Mouse (Mus musculus): ENCODE measurements around the gene Hdac4. TPM values are rescaled to one million over a fixed set of nuclear protein-coding genes. Genes with fewer than 3 reads are reported as not detected.

Gene Hdac4
- polyA plus RNA-seq, 1 experiment from 2014 or later, result 27.6 TPM

DNA sequence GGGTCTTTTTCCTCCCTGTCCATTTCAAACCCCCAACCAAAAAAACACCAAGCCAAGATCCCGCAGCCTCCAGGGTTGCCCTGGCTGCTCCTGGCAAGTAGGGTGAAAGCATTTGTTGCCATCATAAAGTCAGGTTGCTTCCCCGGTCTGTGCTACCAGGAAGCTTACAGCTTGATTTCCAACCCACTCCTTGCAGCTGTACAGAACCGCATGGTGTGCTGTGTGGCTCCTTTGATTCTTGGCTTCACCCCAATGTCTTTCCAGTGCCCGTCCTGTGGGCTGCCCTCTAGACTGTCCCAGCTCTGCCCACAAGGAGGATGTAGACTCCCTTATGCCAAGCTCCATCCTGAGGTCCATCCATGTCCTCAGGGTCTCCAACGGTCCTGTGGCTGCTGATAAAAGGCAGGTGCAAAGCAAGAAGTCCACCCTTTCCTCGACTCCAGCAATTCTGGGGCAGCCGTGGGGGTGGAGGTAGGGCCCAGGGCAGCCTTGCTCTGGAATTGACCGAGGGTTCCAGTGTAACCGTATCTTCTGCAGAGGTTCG lies 277.2 kb downstream of the Hdac4 start:
- Histone ChIP-seq H3K36me3 (ENCODE audit: control insufficient read depth, insufficient read depth, low read length) (no peaks in the 10 kb centered on the region), H3K9ac (ENCODE audit: low read depth, low read length) (no peak overlapping the region), H3K27ac (ENCODE audit: low read depth, low read length) (no peak overlapping the region), H3K9me3 (ENCODE audit: control insufficient read depth, low read length) (no peaks in the 10 kb centered on the region), H3K4me2 (ENCODE audit: low read length) (no peak overlapping the region), H3K4me1 (ENCODE audit: control insufficient read depth, insufficient read depth, low read depth, low read length) (no peaks in the 10 kb centered on the region), H3K27me3 (replicated peaks; ENCODE audit: control insufficient read depth, insufficient read depth, low read length) (no peaks in the 10 kb centered on the region), H3K4me3 (ENCODE audit: low read length) (no peak overlapping the region)
- no peak for ATAC-seq
- WGBS, result 87% methylated on average over 10 of the region's 10 CpGs

GRCm38 (mm10) chr1:91917596-91917995 lies 277.9 kb downstream of the Hdac4 start:
- H3K36me3 ChIP-seq (ENCODE audit: control insufficient read depth, insufficient read depth, low read length), result no peaks in the 10 kb centered on the region
- 74% methylated on average over 2 of the region's 2 CpGs for WGBS

GRCm38 (mm10) chr1:91915961-91916360 lies 279.5 kb downstream of the Hdac4 start:
- Histone ChIP-seq H3K9ac (ENCODE audit: low read depth, low read length) (no peak overlapping the region), H3K9me3 (ENCODE audit: control insufficient read depth, low read length) (no peaks in the 10 kb centered on the region), H3K27me3 (replicated peaks; ENCODE audit: control insufficient read depth, insufficient read depth, low read length) (no peaks in the 10 kb centered on the region), H3K4me2 (ENCODE audit: low read length) (no peak overlapping the region), H3K4me3 (ENCODE audit: low read length) (no peak overlapping the region), H3K36me3 (ENCODE audit: control insufficient read depth, insufficient read depth, low read length) (no peaks in the 10 kb centered on the region), H3K4me1 (ENCODE audit: control insufficient read depth, insufficient read depth, low read depth, low read length) (no peaks in the 10 kb centered on the region), H3K27ac (ENCODE audit: low read depth, low read length) (no peak overlapping the region)
- no peak for ATAC-seq
- 80% methylated on average over 5 of the region's 5 CpGs for WGBS

More at GRCm38 (mm10) chr1:91917596-91917995, 277.9 kb downstream of the Hdac4 start:
- no peak for ATAC-seq
- no peaks in the 10 kb centered on the region for H3K4me1 ChIP-seq (ENCODE audit: control insufficient read depth, insufficient read depth, low read depth, low read length)
- no peak overlapping the region for H3K4me3 ChIP-seq (ENCODE audit: low read length)
- H3K9ac ChIP-seq (ENCODE audit: low read depth, low read length), result no peak overlapping the region
- no peak overlapping the region for H3K27ac ChIP-seq (ENCODE audit: low read depth, low read length)
- no peak overlapping the region for H3K4me2 ChIP-seq (ENCODE audit: low read length)
- no peaks in the 10 kb centered on the region for H3K9me3 ChIP-seq (ENCODE audit: control insufficient read depth, low read length)
- no peaks in the 10 kb centered on the region for H3K27me3 ChIP-seq (replicated peaks; ENCODE audit: control insufficient read depth, insufficient read depth, low read length)

GRCm38 (mm10) chr1:91914648-91915047 lies 280.9 kb downstream of the Hdac4 start:
- 74% methylated on average over 3 of the region's 3 CpGs for WGBS
- no peak for ATAC-seq
- Histone ChIP-seq H3K27ac (ENCODE audit: low read depth, low read length) (no peak overlapping the region), H3K9me3 (ENCODE audit: control insufficient read depth, low read length) (no peaks in the 10 kb centered on the region), H3K36me3 (ENCODE audit: control insufficient read depth, insufficient read depth, low read length) (no peaks in the 10 kb centered on the region), H3K9ac (ENCODE audit: low read depth, low read length) (no peak overlapping the region), H3K27me3 (replicated peaks; ENCODE audit: control insufficient read depth, insufficient read depth, low read length) (no peaks in the 10 kb centered on the region), H3K4me3 (ENCODE audit: low read length) (no peak overlapping the region), H3K4me2 (ENCODE audit: low read length) (no peak overlapping the region), H3K4me1 (ENCODE audit: control insufficient read depth, insufficient read depth, low read depth, low read length) (no peaks in the 10 kb centered on the region)

DNA sequence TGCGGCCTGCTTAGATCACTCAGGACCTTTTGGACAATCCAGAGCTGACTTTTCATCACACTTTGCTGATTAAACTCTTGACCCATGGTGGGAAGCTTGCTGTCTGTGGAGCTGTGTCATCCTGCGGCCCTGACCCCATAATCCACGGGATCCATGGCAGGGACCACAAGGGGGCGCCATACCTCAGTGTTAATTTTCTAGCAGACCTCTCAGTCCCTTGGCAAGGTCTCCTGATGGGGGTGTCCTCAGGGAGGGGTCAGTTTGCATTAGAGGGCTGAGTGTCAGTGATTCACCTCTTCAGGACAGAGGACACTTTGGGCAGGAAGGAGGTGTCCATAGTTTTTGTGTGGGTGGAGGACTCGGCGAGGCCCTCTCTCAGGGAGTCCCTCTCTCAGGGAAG lies 281.6 kb downstream of the Hdac4 start:
- Histone ChIP-seq H3K27ac (ENCODE audit: low read depth, low read length) (no peak overlapping the region), H3K4me1 (ENCODE audit: control insufficient read depth, insufficient read depth, low read depth, low read length) (no peaks in the 10 kb centered on the region), H3K4me2 (ENCODE audit: low read length) (no peak overlapping the region), H3K9ac (ENCODE audit: low read depth, low read length) (no peak overlapping the region), H3K36me3 (ENCODE audit: control insufficient read depth, insufficient read depth, low read length) (no peaks in the 10 kb centered on the region), H3K9me3 (ENCODE audit: control insufficient read depth, low read length) (no peaks in the 10 kb centered on the region), H3K4me3 (ENCODE audit: low read length) (no peak overlapping the region), H3K27me3 (replicated peaks; ENCODE audit: control insufficient read depth, insufficient read depth, low read length) (no peaks in the 10 kb centered on the region)
- ATAC-seq, result no peak
- 49% methylated on average over 6 of the region's 6 CpGs for WGBS

DNA sequence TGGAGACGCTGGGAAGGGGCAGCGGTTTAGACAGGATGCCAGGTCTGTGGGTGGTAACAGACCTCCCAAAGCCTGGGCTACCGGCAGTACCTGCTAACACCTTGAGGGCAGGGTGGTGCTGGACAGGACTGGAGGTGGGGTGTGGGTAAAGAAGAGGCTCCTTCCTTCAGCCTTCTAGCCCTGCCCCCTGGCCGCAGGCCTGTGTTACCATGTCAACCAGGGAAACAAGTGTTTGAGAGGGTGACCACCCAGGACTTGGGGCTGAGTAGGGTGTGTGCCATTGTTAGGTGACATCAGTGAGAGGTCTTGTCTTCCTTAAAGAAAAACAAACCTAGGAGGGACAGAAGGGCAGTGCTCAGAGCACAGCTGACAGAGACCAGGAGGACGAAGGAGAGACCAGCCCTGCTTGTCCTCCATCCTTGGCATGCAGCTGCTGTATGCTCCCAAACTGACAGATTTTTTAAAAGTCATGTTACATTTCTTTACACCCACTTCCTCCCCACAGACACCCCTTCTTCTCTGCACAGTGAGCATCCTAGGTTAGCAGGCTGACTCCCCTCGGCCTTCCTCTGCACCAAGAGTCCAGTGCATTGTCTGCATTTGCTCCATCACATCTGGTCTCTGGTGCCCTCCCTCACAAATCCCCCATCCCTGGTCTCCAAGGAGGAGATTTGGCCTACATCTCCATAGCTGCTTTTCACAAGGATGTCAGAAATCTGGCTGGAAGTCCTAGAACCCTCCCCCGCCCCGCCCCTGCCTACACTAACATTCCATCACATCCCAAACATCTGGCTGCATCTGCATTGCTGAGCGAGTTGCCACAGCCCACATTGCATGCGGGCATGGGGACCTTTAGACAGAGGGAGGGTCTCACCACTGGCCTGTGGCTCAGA lies 283.0 kb downstream of the Hdac4 start:
- ATAC-seq, result no peak
- Histone ChIP-seq H3K27ac (ENCODE audit: low read depth, low read length) (no peak overlapping the region), H3K9ac (ENCODE audit: low read depth, low read length) (no peak overlapping the region), H3K36me3 (ENCODE audit: control insufficient read depth, insufficient read depth, low read length) (no peaks in the 10 kb centered on the region), H3K9me3 (ENCODE audit: control insufficient read depth, low read length) (no peaks in the 10 kb centered on the region), H3K27me3 (replicated peaks; ENCODE audit: control insufficient read depth, insufficient read depth, low read length) (no peaks in the 10 kb centered on the region), H3K4me2 (ENCODE audit: low read length) (no peak overlapping the region), H3K4me1 (ENCODE audit: control insufficient read depth, insufficient read depth, low read depth, low read length) (no peaks in the 10 kb centered on the region), H3K4me3 (ENCODE audit: low read length) (no peak overlapping the region)
- 54% methylated on average over 10 of the region's 10 CpGs for WGBS

DNA sequence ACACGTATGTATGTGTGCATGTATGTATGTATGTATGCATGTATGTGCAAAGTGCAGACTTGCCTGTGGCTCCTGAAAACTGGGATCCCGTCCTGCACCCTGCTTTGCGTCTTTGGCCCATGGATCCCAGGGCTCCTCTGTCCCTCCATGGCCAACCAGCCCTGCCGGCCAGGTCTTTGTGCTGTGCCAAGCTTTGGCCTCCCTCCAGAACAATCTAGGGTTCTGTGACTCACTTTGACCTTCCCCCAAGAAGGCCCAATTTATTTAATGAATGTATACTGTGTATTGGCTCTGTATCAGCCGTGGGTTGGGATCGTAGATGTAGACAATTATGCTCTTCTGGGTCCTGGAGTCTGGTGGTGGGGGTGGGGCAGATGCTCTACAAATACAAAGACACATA lies 290.2 kb downstream of the Hdac4 start:
- ATAC-seq, result no peak
- H3K4me1 ChIP-seq (ENCODE audit: control insufficient read depth, insufficient read depth, low read depth, low read length), result peaks cover 4% of the 10 kb centered on the region; the same call in 1 of the 2 replicates
- H3K4me3 ChIP-seq (ENCODE audit: low read length), result no peak overlapping the region
- H3K27ac ChIP-seq (ENCODE audit: low read depth, low read length), result no peak overlapping the region
- no peaks in the 10 kb centered on the region for H3K9me3 ChIP-seq (ENCODE audit: control insufficient read depth, low read length)
- WGBS, result 83% methylated on average over 6 of the region's 6 CpGs
- no peaks in the 10 kb centered on the region for H3K36me3 ChIP-seq (ENCODE audit: control insufficient read depth, insufficient read depth, low read length)
- no peak overlapping the region for H3K9ac ChIP-seq (ENCODE audit: low read depth, low read length)
- H3K27me3 ChIP-seq (replicated peaks; ENCODE audit: control insufficient read depth, insufficient read depth, low read length), result no peaks in the 10 kb centered on the region
- no peak overlapping the region for H3K4me2 ChIP-seq (ENCODE audit: low read length)

DNA sequence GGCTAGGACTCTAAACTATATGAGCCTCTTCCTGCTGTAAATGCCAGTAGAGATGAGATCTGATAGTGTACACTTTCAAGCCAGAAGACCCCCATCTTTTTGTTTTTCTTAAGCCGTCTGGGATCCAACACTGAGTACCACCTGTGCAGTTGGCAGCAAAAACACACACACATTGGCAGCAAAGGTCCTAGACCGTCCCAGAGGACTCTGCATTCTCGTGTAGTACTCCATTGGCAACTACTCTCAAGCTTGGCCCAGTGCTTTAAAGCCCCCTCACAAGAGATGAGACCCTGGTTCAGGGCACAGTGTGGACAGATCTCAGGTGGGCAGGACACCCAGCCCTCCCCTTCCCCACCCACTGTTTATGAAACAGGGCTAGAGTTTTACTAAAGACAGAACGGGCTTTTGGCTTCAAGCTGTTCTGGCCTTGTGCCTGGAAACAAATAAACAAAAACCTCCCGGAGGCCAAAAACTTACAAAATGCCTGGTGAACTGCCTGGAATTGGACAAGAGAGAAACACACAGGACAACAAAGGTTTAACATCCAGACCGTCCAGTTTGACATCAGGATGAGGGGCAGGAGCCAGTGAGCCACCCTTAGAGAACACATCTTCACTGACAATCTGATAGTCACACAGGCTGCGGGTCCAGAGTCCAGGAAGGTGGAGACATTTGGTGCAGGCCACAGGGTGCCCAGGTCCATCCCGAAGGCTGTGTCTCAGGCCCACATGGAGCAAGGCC lies 292.1 kb downstream of the Hdac4 start:
- Histone ChIP-seq H3K9ac (ENCODE audit: low read depth, low read length) (no peak overlapping the region), H3K27me3 (replicated peaks; ENCODE audit: control insufficient read depth, insufficient read depth, low read length) (no peaks in the 10 kb centered on the region), H3K4me3 (ENCODE audit: low read length) (no peak overlapping the region), H3K4me1 (ENCODE audit: control insufficient read depth, insufficient read depth, low read depth, low read length) (peaks cover 4% of the 10 kb centered on the region; the same call in 1 of the 2 replicates), H3K4me2 (ENCODE audit: low read length) (no peak overlapping the region), H3K36me3 (ENCODE audit: control insufficient read depth, insufficient read depth, low read length) (no peaks in the 10 kb centered on the region), H3K27ac (ENCODE audit: low read depth, low read length) (no peak overlapping the region), H3K9me3 (ENCODE audit: control insufficient read depth, low read length) (no peaks in the 10 kb centered on the region)
- 47% methylated on average over 8 of the region's 8 CpGs for WGBS
- no peak; the same call in 1 of the 2 replicates for ATAC-seq

DNA sequence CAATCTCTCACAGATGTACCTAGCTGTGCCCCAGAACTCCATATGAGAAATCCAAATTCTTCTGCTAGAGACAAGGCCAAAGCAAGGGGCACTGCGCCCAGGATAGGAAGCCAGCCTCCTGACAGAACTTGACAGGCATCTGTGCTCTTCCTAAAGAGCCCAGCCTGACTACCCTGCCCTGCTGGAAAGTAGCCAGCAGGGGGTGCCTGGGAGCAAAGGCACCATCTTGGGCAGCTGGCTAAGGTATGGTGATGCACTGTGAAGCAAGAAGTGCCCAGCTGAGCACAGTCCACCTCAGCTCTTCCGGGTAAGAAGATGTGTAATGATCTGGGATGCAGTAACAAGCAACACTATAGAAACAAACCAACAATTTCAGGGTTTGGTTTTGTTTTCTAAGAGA lies 298.4 kb downstream of the Hdac4 start:
- H3K9me3 ChIP-seq (ENCODE audit: control insufficient read depth, low read length), result no peaks in the 10 kb centered on the region
- H3K27ac ChIP-seq (ENCODE audit: low read depth, low read length), result no peak overlapping the region
- H3K36me3 ChIP-seq (ENCODE audit: control insufficient read depth, insufficient read depth, low read length), result no peaks in the 10 kb centered on the region
- ATAC-seq, result no peak
- no peaks in the 10 kb centered on the region for H3K27me3 ChIP-seq (replicated peaks; ENCODE audit: control insufficient read depth, insufficient read depth, low read length)
- 87% methylated on average over 2 of the region's 2 CpGs for WGBS
- H3K9ac ChIP-seq (ENCODE audit: low read depth, low read length), result no peak overlapping the region
- H3K4me1 ChIP-seq (ENCODE audit: control insufficient read depth, insufficient read depth, low read depth, low read length), result no peaks in the 10 kb centered on the region
- no peak overlapping the region for H3K4me3 ChIP-seq (ENCODE audit: low read length)
- no peak overlapping the region for H3K4me2 ChIP-seq (ENCODE audit: low read length)

All from hindbrain, embryonic 16.5 days (tissue).